Mouse (Mus musculus) right cerebral cortex, postnatal 10 days (tissue): ENCODE results near the gene Vmn2r114.
"Not testable (repeated sequence)": the region's sequence is repeated elsewhere in the genome, so short reads cannot be mapped to it uniquely, and the experiment has no call there.

Experiments used
- DNase-seq, 2 experiments: peaks; one replicate each; pipeline ENCODE4 v3.0.0; 2021; ENCODE audit warnings: low spot score in 2 of 2

Vmn2r114 gene

DNA sequence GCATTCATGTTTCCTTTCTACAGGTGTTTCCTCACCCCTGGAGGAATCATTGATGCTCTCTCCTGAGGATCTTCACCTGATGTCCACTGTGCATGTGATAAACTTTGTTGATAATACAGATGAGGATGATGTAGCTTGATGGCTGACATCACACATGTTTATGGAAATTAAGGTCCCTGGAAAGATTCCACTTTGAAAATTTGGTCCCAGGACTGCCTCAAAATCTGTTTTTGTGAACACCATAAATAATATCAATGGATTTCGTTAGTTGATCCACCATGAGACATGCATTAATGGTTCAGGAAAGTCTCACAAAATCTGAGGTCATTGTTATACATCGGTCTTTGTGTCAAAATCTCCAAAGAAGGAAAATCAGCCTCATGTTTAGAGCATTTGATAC lies at the start of gene Vmn2r114:
TSS of gene Vmn2r114 (minus strand) at position 101 of the 400 bp plus-strand sequence.
- not testable (repeated sequence) for DNase-seq

DNA sequence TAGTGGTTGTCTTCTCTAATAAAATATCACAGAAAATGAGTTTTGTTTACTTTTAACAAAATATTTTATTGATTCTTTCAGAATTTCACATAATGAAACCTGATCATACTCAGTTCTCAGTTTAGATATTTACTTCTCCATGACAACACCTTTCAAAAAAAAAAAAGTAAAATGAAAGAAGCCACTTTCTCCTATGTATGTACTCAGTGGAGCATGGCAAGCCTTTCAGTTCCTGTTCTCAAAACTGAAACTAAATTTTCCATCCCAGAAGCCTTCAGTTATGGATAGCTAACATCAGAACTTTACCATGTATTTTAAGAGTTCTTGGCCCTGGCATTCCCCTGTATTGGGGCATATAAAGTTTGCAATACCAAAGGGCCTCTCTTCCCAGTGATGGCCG lies 39.3 kb upstream of the Vmn2r114 start:
- DNase-seq = no peak

DNA sequence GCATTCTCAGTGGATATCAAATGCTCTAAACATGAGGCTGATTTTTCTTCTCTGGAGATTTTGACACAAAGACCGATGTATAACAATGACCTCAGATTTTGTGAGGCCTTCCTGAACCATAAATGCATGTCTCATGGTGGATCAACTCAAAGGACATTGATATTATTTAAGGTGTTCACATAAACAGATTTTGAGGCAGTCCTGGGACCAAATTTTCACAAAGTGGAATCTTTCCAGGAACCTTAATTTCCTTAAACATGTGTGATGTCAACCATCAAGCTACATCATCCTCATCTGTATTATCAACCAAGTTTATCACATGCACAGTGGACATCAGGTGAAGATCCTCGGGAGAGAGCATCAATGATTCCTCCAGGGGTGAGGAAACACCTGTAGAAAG lies 31.1 kb upstream of the Vmn2r114 start, which contains the start of gene Vmn2r115:
TSS of gene Vmn2r115 (plus strand) at position 301 of the 400 bp plus-strand sequence.
- not testable (repeated sequence) for DNase-seq

DNA sequence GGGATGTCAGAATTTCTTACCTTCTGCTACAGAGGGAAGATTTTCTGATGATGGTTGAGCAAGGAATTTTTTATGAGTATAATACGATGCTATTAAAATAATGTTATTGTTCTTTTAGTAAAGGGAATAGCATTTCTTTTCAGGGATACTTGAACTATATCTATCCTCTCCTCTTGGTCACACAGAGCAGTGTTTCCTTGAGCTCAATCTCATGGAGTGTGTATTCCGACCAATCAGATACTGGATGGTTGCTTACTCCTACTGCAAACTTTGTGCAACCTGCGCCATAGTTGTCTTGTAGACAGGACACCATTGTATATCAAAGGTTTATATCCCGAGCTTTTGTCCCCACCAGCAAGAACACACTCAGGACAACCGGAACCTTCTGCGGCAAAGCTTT lies 18.3 kb upstream of the Vmn2r114 start:
- no peak for DNase-seq
